Mouse (Mus musculus) megakaryocyte, embryonic 14.5 days (primary cell): ENCODE data around the gene Flt1.

Experiments
- FLI1 ChIP-seq: IDR thresholded peaks from 2 replicates; pipeline ENCODE4 v1.6.1; 2012; ENCODE audit warnings: low read length, inconsistent platforms, mixed read lengths
- GATA1 ChIP-seq: IDR thresholded peaks from 3 replicates; pipeline ENCODE4 v1.6.1; 2012; ENCODE audit warnings: mixed read lengths, low read length, inconsistent platforms, borderline replicate concordance

DNA sequence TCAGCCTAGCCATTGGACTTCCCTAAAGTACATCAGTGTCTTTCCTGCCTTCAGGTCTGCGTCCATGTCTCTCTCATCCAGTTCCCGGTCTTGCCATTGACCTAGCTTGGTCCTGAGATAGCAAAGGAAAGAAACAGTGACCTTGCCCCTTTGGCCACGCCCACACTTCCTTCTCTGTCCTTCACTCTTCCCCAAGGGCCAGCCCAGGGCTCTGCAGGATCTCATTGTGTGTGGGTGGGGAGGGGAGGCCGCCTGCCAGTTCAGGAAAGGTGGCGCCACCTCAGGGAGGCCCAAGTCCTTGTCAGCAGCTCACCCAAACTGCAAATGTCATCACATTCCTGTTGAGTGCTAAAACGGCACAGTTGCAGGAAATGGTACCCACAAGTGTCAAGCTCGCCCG lies 151.3 kb downstream of the Flt1 start:
- TF ChIP-seq GATA1 (no peak), FLI1 (no peak)
